Mouse (Mus musculus) MEL (cell line): ENCODE data around the gene Spata31d1d. TPM values are rescaled to one million over a fixed set of nuclear protein-coding genes. Genes with fewer than 3 reads are reported as not detected.

Experiments
- DNase-seq: peaks from one replicate; pipeline ENCODE4 v3.0.0; 2011; ENCODE audit warnings: low read depth, low spot score
- H3K27ac ChIP-seq: 2 replicates; pipeline ENCODE4 v1.5.1; 2012; ENCODE audit warnings: low read depth, mild to moderate bottlenecking, control low read depth, low read length, moderate library complexity; ENCODE audit not compliant: control insufficient read depth
- H3K27me3 ChIP-seq, 2 experiments: fragments of 150-350 bp in 1 of 2; sonication (generic) in 1 of 2; 2 replicates each; pipeline ENCODE4 v1.6.1; 2012; ENCODE audit warnings: low read length in 2 of 2, mild to moderate bottlenecking in 2 of 2, improper control_type of control experiment in 1 of 2, moderate library complexity in 1 of 2; ENCODE audit not compliant: insufficient read depth in 2 of 2, control insufficient read depth in 1 of 2
- H3K36me3 ChIP-seq, 2 experiments: 2 replicates each; pipeline ENCODE4 v1.6.1; 2012 to 2014; ENCODE audit warnings: low read length in 2 of 2, improper control_type of control experiment in 1 of 2, inconsistent platforms in 1 of 2, mild to moderate bottlenecking in 1 of 2; ENCODE audit not compliant: insufficient read depth in 2 of 2, control insufficient read depth in 1 of 2
- H3K4me1 ChIP-seq, 2 experiments: fragments of 150-350 bp in 1 of 2; sonication (generic) in 1 of 2; 2 replicates each; pipeline ENCODE4 v1.6.1; 2012; ENCODE audit warnings: low read length in 2 of 2, improper control_type of control experiment in 1 of 2, mild to moderate bottlenecking in 1 of 2; ENCODE audit not compliant: insufficient read depth in 2 of 2, control insufficient read depth in 1 of 2
- H3K4me3 ChIP-seq, 2 experiments: fragments of 150-350 bp in 1 of 2; sonication (generic) in 1 of 2; 2 replicates each; pipeline ENCODE4 v1.5.1; 2012; ENCODE audit warnings: low read depth in 2 of 2, low read length in 2 of 2, mild to moderate bottlenecking in 2 of 2, moderate library complexity in 2 of 2, control low read depth in 1 of 2, improper control_type of control experiment in 1 of 2; ENCODE audit not compliant: control insufficient read depth in 1 of 2, insufficient read depth in 1 of 2
- H3K79me2 ChIP-seq: 2 replicates; pipeline ENCODE4 v1.6.1; 2012; ENCODE audit warnings: mild to moderate bottlenecking, low read length, moderate library complexity; ENCODE audit not compliant: control insufficient read depth, poor library complexity, insufficient read depth
- H3K9ac ChIP-seq: 2 replicates; pipeline ENCODE4 v1.6.1; 2012; ENCODE audit warnings: low read depth, mild to moderate bottlenecking, control low read depth, low read length, moderate library complexity; ENCODE audit not compliant: control insufficient read depth, poor library complexity, severe bottlenecking
- H3K9me3 ChIP-seq: fragments of 150-350 bp; sonication (generic); replicated peaks from 2 replicates; pipeline ENCODE4 v1.6.1; 2012; ENCODE audit warnings: mild to moderate bottlenecking, low read length, improper control_type of control experiment, moderate library complexity; ENCODE audit not compliant: insufficient read depth
- BHLHE40 ChIP-seq: IDR thresholded peaks from 2 replicates; pipeline ENCODE4 v1.6.1; 2012; ENCODE audit warnings: low read depth, mild to moderate bottlenecking, inconsistent platforms, low read length, improper control_type of control experiment, borderline replicate concordance
- CHD2 ChIP-seq: IDR thresholded peaks from 2 replicates; pipeline ENCODE4 v1.6.1; 2011; ENCODE audit warnings: low read length, improper control_type of control experiment
- CTCF ChIP-seq, 3 experiments: IDR thresholded peaks in 2 of 3; conservative IDR thresholded peaks in 1 of 3; 2 replicates each; pipeline ENCODE4 v1.5.1; 2011 to 2012; ENCODE audit warnings: low read length in 3 of 3, low read depth in 2 of 3, mild to moderate bottlenecking in 2 of 3, improper control_type of control experiment in 1 of 3, inconsistent platforms in 1 of 3, mixed read lengths in 1 of 3, moderate library complexity in 1 of 3; ENCODE audit not compliant: control insufficient read depth in 1 of 3, insufficient read depth in 1 of 3, poor library complexity in 1 of 3, severe bottlenecking in 1 of 3
- E2F4 ChIP-seq: IDR thresholded peaks from 2 replicates; pipeline ENCODE4 v1.6.1; 2011; ENCODE audit warnings: low read depth, low read length, improper control_type of control experiment, borderline replicate concordance
- EP300 ChIP-seq, 2 experiments: IDR thresholded peaks; 2 replicates each; pipeline ENCODE4 v1.6.1; 2011; ENCODE audit warnings: improper control_type of control experiment in 2 of 2, low read length in 2 of 2, low read depth in 1 of 2, mild to moderate bottlenecking in 1 of 2
- ETS1 ChIP-seq: IDR thresholded peaks from 2 replicates; pipeline ENCODE4 v1.6.1; 2012; ENCODE audit warnings: low read depth, mild to moderate bottlenecking, inconsistent platforms, low read length, improper control_type of control experiment, moderate library complexity
- GABPA ChIP-seq: IDR thresholded peaks from 2 replicates; pipeline ENCODE4 v1.6.1; 2012; ENCODE audit warnings: low read depth, mild to moderate bottlenecking, inconsistent platforms, low read length, improper control_type of control experiment, moderate library complexity
- GATA1 ChIP-seq: IDR thresholded peaks from 2 replicates; pipeline ENCODE4 v1.6.1; 2011; ENCODE audit warnings: low read depth, low read length, improper control_type of control experiment
- JUND ChIP-seq: IDR thresholded peaks from 2 replicates; pipeline ENCODE4 v1.6.1; 2011; ENCODE audit warnings: low read depth, mild to moderate bottlenecking, improper control_type of control experiment, low read length
- KAT2A ChIP-seq: conservative IDR thresholded peaks from 2 replicates; pipeline ENCODE4 v1.6.1; 2012; ENCODE audit warnings: low read depth, low read length, improper control_type of control experiment, inconsistent platforms
- MAZ ChIP-seq: IDR thresholded peaks from 2 replicates; pipeline ENCODE4 v1.6.1; 2012; ENCODE audit warnings: low read depth, mild to moderate bottlenecking, inconsistent platforms, low read length, improper control_type of control experiment
- MXI1 ChIP-seq: IDR thresholded peaks from 2 replicates; pipeline ENCODE4 v1.6.1; 2011; ENCODE audit warnings: mild to moderate bottlenecking, low read depth, low read length, improper control_type of control experiment
- MYB ChIP-seq: IDR thresholded peaks from 2 replicates; pipeline ENCODE4 v1.6.1; 2011; ENCODE audit warnings: mild to moderate bottlenecking, low read depth, low read length, improper control_type of control experiment
- MYC ChIP-seq: IDR thresholded peaks from 2 replicates; pipeline ENCODE4 v1.6.1; 2011; ENCODE audit warnings: low read depth, mild to moderate bottlenecking, low read length, improper control_type of control experiment, moderate library complexity
- POLR2A ChIP-seq, 2 experiments: IDR thresholded peaks; 2 replicates each; pipeline ENCODE4 v1.6.1; 2011 to 2012; ENCODE audit warnings: low read length in 2 of 2, mild to moderate bottlenecking in 2 of 2, control low read depth in 1 of 2, improper control_type of control experiment in 1 of 2, low read depth in 1 of 2, moderate library complexity in 1 of 2; ENCODE audit not compliant: control insufficient read depth in 1 of 2, insufficient read depth in 1 of 2, poor library complexity in 1 of 2
- POLR2AphosphoS2 ChIP-seq: IDR thresholded peaks from 2 replicates; pipeline ENCODE4 v1.6.1; 2011; ENCODE audit warnings: low read length, improper control_type of control experiment
- POLR2AphosphoS5 ChIP-seq: IDR thresholded peaks from 2 replicates; pipeline ENCODE4 v1.6.1; 2012; ENCODE audit warnings: low read depth, borderline replicate concordance, mild to moderate bottlenecking, inconsistent platforms, low read length, moderate library complexity, mixed read lengths
- RAD21 ChIP-seq: IDR thresholded peaks from 2 replicates; pipeline ENCODE4 v1.6.1; 2011; ENCODE audit warnings: mild to moderate bottlenecking, low read depth, low read length, improper control_type of control experiment
- RCOR1 ChIP-seq: IDR thresholded peaks from 2 replicates; pipeline ENCODE4 v1.6.1; 2012; ENCODE audit warnings: low read depth, mild to moderate bottlenecking, inconsistent platforms, low read length, improper control_type of control experiment
- SIN3A ChIP-seq: IDR thresholded peaks from 2 replicates; pipeline ENCODE4 v1.6.1; 2012; ENCODE audit warnings: low read length, improper control_type of control experiment, inconsistent platforms
- SMC3 ChIP-seq: IDR thresholded peaks from 2 replicates; pipeline ENCODE4 v1.6.1; 2011; ENCODE audit warnings: low read depth, low read length, improper control_type of control experiment
- TBP ChIP-seq: IDR thresholded peaks from 2 replicates; pipeline ENCODE4 v1.8.0; 2011; ENCODE audit warnings: low read depth, low read length, improper control_type of control experiment
- TCF12 ChIP-seq: IDR thresholded peaks from 2 replicates; pipeline ENCODE4 v1.6.1; 2014; ENCODE audit warnings: low read depth, mild to moderate bottlenecking, inconsistent platforms, low read length, improper control_type of control experiment, moderate library complexity
- USF1 ChIP-seq: IDR thresholded peaks from 2 replicates; pipeline ENCODE4 v1.6.1; 2014; ENCODE audit warnings: low read depth, mild to moderate bottlenecking, inconsistent platforms, low read length, improper control_type of control experiment, moderate library complexity
- USF2 ChIP-seq, 2 experiments: IDR thresholded peaks; 2 replicates each; pipeline ENCODE4 v1.6.1; 2011 to 2012; ENCODE audit warnings: improper control_type of control experiment in 2 of 2, low read length in 2 of 2, borderline replicate concordance in 1 of 2, inconsistent platforms in 1 of 2, low read depth in 1 of 2, mild to moderate bottlenecking in 1 of 2; ENCODE audit not compliant: insufficient read depth in 1 of 2
- ZKSCAN1 ChIP-seq: IDR thresholded peaks from 2 replicates; pipeline ENCODE4 v1.6.1; 2012; ENCODE audit warnings: low read depth, mild to moderate bottlenecking, inconsistent platforms, low read length, improper control_type of control experiment, moderate library complexity
- ZMIZ1 ChIP-seq: IDR thresholded peaks from 2 replicates; pipeline ENCODE4 v1.6.1; 2012; ENCODE audit warnings: low read depth, mild to moderate bottlenecking, inconsistent platforms, low read length, improper control_type of control experiment, moderate library complexity
- ZNF384 ChIP-seq: IDR thresholded peaks from 2 replicates; pipeline ENCODE4 v1.6.1; 2012; ENCODE audit warnings: low read depth, mild to moderate bottlenecking, inconsistent platforms, low read length, improper control_type of control experiment
- polyA plus RNA-seq, 2 experiments: library from polyadenylated mRNA; stranded (reverse) in 1 of 2; unstranded in 1 of 2; fragments of >175 nt in 1 of 2; fragments of >200 nt in 1 of 2; gene quantifications; 2 replicates each; pipeline versions ENCODE4 v1.2.1 to v1.2.4; 2012; ENCODE audit warnings: low replicate concordance in 2 of 2, low read depth in 1 of 2; ENCODE audit not compliant: insufficient read length in 2 of 2, insufficient read depth in 1 of 2, missing spikeins in 1 of 2
- total RNA-seq: library from RNA; depleted of rRNA; stranded (reverse); fragments of 300-350 nt; gene quantifications from 2 replicates; pipeline ENCODE4 v1.2.3, GENCODE M21; 2012

Spata31d1d gene
- total and polyA plus RNA-seq, 3 experiments, result not detected

DNA sequence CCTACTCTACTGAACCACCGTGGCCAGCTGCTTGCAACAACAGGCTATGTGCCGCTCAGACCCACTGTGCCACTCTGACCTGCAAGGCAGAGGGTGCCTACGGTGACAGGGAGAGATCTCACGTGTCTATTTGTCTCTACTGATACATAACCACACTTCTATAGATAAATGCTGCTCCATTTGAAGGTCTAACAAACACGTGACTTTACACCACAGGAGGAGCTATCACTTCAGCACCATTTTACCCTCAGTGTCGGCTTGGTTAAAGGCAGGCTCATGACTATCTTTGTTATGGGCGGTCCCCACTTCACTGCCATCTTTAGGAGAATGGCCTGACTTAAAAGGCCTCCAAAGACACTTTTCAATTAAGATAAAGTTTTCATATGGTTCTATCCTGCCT is 48.9 kb downstream of the Spata31d1d start (continued):
- TF ChIP-seq POLR2A (IDR thresholded peaks at IDR 0.05; ENCODE audit: control insufficient read depth in 1 of 2, insufficient read depth in 1 of 2, low read depth in 1 of 2, low read length in 2 of 2, poor library complexity in 1 of 2), result no peak
- TF ChIP-seq POLR2AphosphoS5, result no peak
- peak; percentile 93 for TF ChIP-seq USF1
- no peak for TF ChIP-seq KAT2A
- peak in 1 of 2 experiments; percentile 70; a peak in 1 of 4 replicates for TF ChIP-seq USF2 (IDR thresholded peaks at IDR 0.05; ENCODE audit: borderline replicate concordance in 1 of 2, insufficient read depth in 1 of 2, low read depth in 1 of 2, low read length in 2 of 2)
- TF ChIP-seq EP300 (IDR thresholded peaks at IDR 0.05; ENCODE audit: low read depth in 1 of 2, low read length in 2 of 2), result peak; percentile 47 to 57; a peak in 3 of 4 replicates
- no peak for TF ChIP-seq TBP

DNA sequence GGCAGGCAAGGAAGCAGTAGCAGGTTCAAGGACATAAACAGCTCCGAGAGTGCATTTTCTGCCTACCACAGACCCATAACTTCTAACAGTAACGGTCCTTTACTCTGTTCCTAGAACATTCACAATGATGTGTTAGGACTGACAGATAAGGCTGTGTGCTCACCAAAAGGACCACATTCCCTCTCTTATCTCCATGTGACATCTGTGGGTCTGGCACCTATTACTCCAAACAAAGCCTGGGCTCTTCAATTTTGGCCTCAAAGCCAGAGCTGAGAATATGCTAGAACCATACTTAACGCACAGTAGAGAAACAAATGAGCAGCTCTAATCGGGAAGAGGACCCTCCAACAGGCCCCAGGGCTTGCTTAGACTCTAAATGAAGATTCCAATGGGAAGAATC is 51.6 kb downstream of the Spata31d1d start:
- Histone ChIP-seq H3K4me1 (peaks cover 6 to 25% of the 10 kb centered on the region in 2 experiments; a peak in 3 of 4 replicates), H3K79me2 (peaks cover 7% of the 10 kb centered on the region; the same call in 1 of the 2 replicates), H3K27me3 (no peaks in the 10 kb centered on the region), H3K9me3 (no peaks in the 10 kb centered on the region), H3K9ac (no peak overlapping the region), H3K27ac (no peak overlapping the region), H3K36me3 (peaks cover 0 to 13% of the 10 kb centered on the region in 2 experiments; a peak in 2 of 4 replicates), H3K4me3 (no peak overlapping the region)
- DNase-seq, result no peak
- TF ChIP-seq GATA1 (peak; percentile 54), RCOR1 (no peak), SIN3A (no peak), KAT2A (no peak), MYB (no peak), ZMIZ1 (no peak), CTCF (IDR thresholded peaks at IDR 0.05 in 2 of 3, conservative IDR thresholded peaks at IDR 0.05 in 1 of 3; ENCODE audit: control insufficient read depth in 1 of 3, insufficient read depth in 1 of 3, low read depth in 2 of 3, low read length in 3 of 3, poor library complexity in 1 of 3, severe bottlenecking in 1 of 3) (no peak), CHD2 (no peak), ETS1 (peak; percentile 44; the same call in 1 of the 2 replicates), ZKSCAN1 (no peak), TCF12 (no peak), ZNF384 (no peak)

- Histone ChIP-seq H3K4me1 (peaks cover 6 to 25% of the 10 kb centered on the region in 2 experiments; a peak in 3 of 4 replicates), H3K9ac (no peak overlapping the region), H3K36me3 (peaks cover 0 to 13% of the 10 kb centered on the region in 2 experiments; a peak in 2 of 4 replicates), H3K9me3 (no peaks in the 10 kb centered on the region), H3K27me3 (no peaks in the 10 kb centered on the region), H3K79me2 (peaks cover 10% of the 10 kb centered on the region), H3K4me3 (no peak overlapping the region), H3K27ac (no peak overlapping the region)
- TF ChIP-seq MAZ (no peak), TBP (no peak), POLR2AphosphoS2 (no peak), GABPA (no peak), POLR2AphosphoS5 (no peak), E2F4 (no peak), KAT2A (no peak), RAD21 (no peak), BHLHE40 (no peak), MYC (no peak), ZNF384 (no peak), JUND (no peak), USF2 (IDR thresholded peaks at IDR 0.05; ENCODE audit: borderline replicate concordance in 1 of 2, insufficient read depth in 1 of 2, low read depth in 1 of 2, low read length in 2 of 2) (no peak), GATA1 (no peak), MXI1 (no peak), SMC3 (no peak)
- DNase-seq, result no peak
Measured at GRCm38 (mm10) chr13:59679306-59679705, 52.2 kb downstream of the Spata31d1d start.
